Mouse (Mus musculus) liver, postnatal 0 days (tissue): Measurements from ENCODE around the gene Olfr804.

Experiments
- CTCF ChIP-seq: sonication (generic); IDR thresholded peaks from 2 replicates; pipeline ENCODE4 v1.5.1; 2016; ENCODE audit warnings: antibody characterized with exemption, low read depth
- EP300 ChIP-seq: IDR thresholded peaks from 2 replicates; pipeline ENCODE4 v1.6.1; 2016; ENCODE audit warnings: antibody characterized with exemption, low read depth, mild to moderate bottlenecking

DNA sequence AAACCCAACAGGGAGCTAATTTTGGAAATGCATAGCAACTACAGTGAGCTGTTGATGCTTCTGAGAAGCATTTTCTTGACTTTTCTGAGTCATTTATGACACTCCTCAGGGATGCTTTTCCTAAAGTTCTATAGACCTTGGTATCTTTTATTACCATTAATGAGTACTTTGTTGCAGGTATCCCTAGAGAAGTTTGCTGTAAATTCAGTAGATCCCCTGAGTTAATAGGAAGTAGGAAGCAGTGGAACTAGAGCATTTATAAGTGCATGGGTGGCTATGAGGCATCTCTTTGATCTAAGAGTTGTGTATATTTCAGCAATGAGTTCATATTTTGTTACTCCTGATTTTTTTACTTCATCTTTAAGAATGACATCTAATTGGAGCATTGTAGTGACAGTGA lies at the start of gene Olfr804:
- TF ChIP-seq EP300 (no peak), CTCF (no peak)
